Mouse (Mus musculus): ENCODE results near the gene 1700113H08Rik.

GRCm38 (mm10) chr10:87041265-87041664 is 16.6 kb upstream of the 1700113H08Rik start:
- TF ChIP-seq CTCF (IDR thresholded peaks at IDR 0.05; ENCODE audit: extremely low read depth, insufficient read length, insufficient replicate concordance, low read depth, low read length) (no peak), POLR2A (IDR thresholded peaks at IDR 0.05; ENCODE audit: low read depth, low read length) (no peak)

All from small intestine, adult 2 months (tissue).